14 mouse cellular contexts compared by ENCODE assay signal in the genomic region with DNA sequence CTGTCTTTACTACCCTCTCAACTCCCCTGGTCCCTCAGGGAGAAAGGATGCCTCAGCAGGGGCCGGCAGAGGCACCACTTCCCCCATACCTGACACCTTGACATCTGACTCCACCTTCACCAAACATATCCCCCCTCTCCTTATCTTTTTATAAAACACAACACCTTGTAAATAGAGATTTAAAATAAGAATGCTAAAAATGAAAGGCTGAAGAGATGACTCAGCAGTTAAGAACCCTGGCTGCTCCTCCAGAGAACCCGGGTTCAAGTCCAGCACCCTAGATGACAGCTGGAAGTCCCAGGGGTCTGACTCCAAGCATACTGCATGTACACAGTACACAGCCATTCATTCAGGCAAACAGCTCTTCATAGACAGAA. TPM values are rescaled to one million over a fixed set of nuclear protein-coding genes. Genes with fewer than 3 reads are reported as not detected.
A peak's percentile ranks its signal among the peaks of the same experiment; 100 is the strongest.
DNase-seq lines count a peak whose midpoint lies in the region; ATAC-seq and TF ChIP-seq lines count a peak whose summit lies in the region.
"Had no signal": no experiment of that assay in that cellular context is flagged by ENCODE, and none has a peak within 500 bp of the region (broad histone marks: within the 10 kb centered on the region; RNA-seq: fewer than 3 reads in every experiment).

No protein-coding gene starts in this region.

- no peak for ATAC-seq in heart, embryonic 16.5 days (replicated peaks; ENCODE audit: extremely low read depth, insufficient read depth, low FRiP score)
- no peak for ATAC-seq in neural tube, embryonic 12.5 days (ENCODE audit: low FRiP score, low read depth)
- no peak for ATAC-seq in limb, embryonic 11.5 days (ENCODE audit: insufficient number of reproducible peaks, low FRiP score, low TSS enrichment, low read depth)

- TF ChIP-seq CTCF in thymus, adult 2 months (IDR thresholded peaks at IDR 0.05; ENCODE audit: borderline replicate concordance, control insufficient read depth, extremely low read depth, insufficient read depth, low read length, poor library complexity): no peak

- no peak overlapping the region for H3K27ac ChIP-seq in heart, embryonic 16.5 days (ENCODE audit: low read length)
- no peak overlapping the region for H3K27ac ChIP-seq in neural tube, embryonic 12.5 days
- no peak overlapping the region for H3K27ac ChIP-seq in limb, embryonic 11.5 days (replicated peaks; ENCODE audit: low read depth, low read length)
- H3K27ac ChIP-seq in thymus, adult 2 months (ENCODE audit: control insufficient read depth, insufficient read depth, low read length): no peak overlapping the region
- H3K27ac ChIP-seq: hindbrain, embryonic 12.5 days had no signal

- H3K9ac ChIP-seq in heart, embryonic 16.5 days (ENCODE audit: low read length): 0 out of 2 replicates have a peak overlapping the region, but pooled peaks have one; percentile 36
- no peak overlapping the region for H3K9ac ChIP-seq in neural tube, embryonic 12.5 days
- H3K9ac ChIP-seq in limb, embryonic 11.5 days (ENCODE audit: low read length): no peak overlapping the region
- H3K9ac ChIP-seq: hindbrain, embryonic 12.5 days had no signal

- 50% methylated on average over 2 of the region's 2 CpGs for WGBS in heart, embryonic 16.5 days
- WGBS in neural tube, embryonic 12.5 days: 57% methylated on average over 2 of the region's 2 CpGs
- 53% methylated on average over 2 of the region's 2 CpGs for WGBS in limb, embryonic 11.5 days
- 45% methylated on average over 2 of the region's 2 CpGs for WGBS in thymus, adult 2 months

- no peaks in the 10 kb centered on the region for H3K27me3 ChIP-seq in heart, embryonic 16.5 days (ENCODE audit: control insufficient read depth, insufficient read depth, low read length)
- no peaks in the 10 kb centered on the region for H3K27me3 ChIP-seq in neural tube, embryonic 12.5 days (replicated peaks)
- no peaks in the 10 kb centered on the region for H3K27me3 ChIP-seq in limb, embryonic 11.5 days (ENCODE audit: control insufficient read depth, insufficient read depth, low read length)
- no peaks in the 10 kb centered on the region for H3K27me3 ChIP-seq in thymus, adult 2 months (ENCODE audit: control insufficient read depth, insufficient read depth, low read length)

- H3K4me3 ChIP-seq in heart, embryonic 16.5 days (ENCODE audit: low read length): no peak overlapping the region
- H3K4me3 ChIP-seq in neural tube, embryonic 12.5 days: no peak overlapping the region
- H3K4me3 ChIP-seq in limb, embryonic 11.5 days (ENCODE audit: low read depth, low read length): no peak overlapping the region
- H3K4me3 ChIP-seq in thymus, adult 2 months (ENCODE audit: control insufficient read depth, insufficient read depth, low read length): no peak overlapping the region
- H3K4me3 ChIP-seq: hindbrain, embryonic 12.5 days had no signal

- H3K4me1 ChIP-seq in heart, embryonic 16.5 days (ENCODE audit: control insufficient read depth, insufficient read depth, low read length): peaks cover 28% of the 10 kb centered on the region
- peaks cover 11% of the 10 kb centered on the region for H3K4me1 ChIP-seq in neural tube, embryonic 12.5 days
- peaks cover 9% of the 10 kb centered on the region for H3K4me1 ChIP-seq in limb, embryonic 11.5 days (ENCODE audit: control insufficient read depth, insufficient read depth, low read length)
- H3K4me1 ChIP-seq in thymus, adult 2 months (replicated peaks; ENCODE audit: control insufficient read depth, insufficient read depth, low read length): peaks cover 31% of the 10 kb centered on the region

- TF ChIP-seq POLR2A in thymus, adult 2 months (IDR thresholded peaks at IDR 0.05; ENCODE audit: control insufficient read depth, extremely low read depth, insufficient read depth, low read length, poor library complexity): no peak

- no peak for DNase-seq in heart, postnatal 4 days
- no peak for DNase-seq in neural tube, embryonic 10.5 days (ENCODE audit: extremely low spot score, low spot score)
- DNase-seq in limb, embryonic 11.5 days (ENCODE audit: low spot score): no peak
- no peak for DNase-seq in yolk sac, embryonic 10.5 days (ENCODE audit: low spot score)
- DNase-seq in gastrocnemius, postnatal 4 days (ENCODE audit: low spot score in 2 of 2): no peak
- no peak for DNase-seq in thymus, adult 2 months
- DNase-seq: cerebellum, postnatal 36 days; kidney, postnatal 14 days had no signal

- peak overlapping the region; percentile 33; the same call in 1 of the 2 replicates for H3K4me2 ChIP-seq in heart, embryonic 16.5 days (ENCODE audit: low read depth, low read length)
- 0 out of 2 replicates have a peak overlapping the region, but pooled peaks have one; percentile 5 for H3K4me2 ChIP-seq in neural tube, embryonic 12.5 days (replicated peaks)
- peak overlapping the region; percentile 2; the same call in 1 of the 2 replicates for H3K4me2 ChIP-seq in limb, embryonic 11.5 days (ENCODE audit: low read depth, severe bottlenecking)
- H3K4me2 ChIP-seq: hindbrain, embryonic 12.5 days had no signal

- no peaks in the 10 kb centered on the region for H3K9me3 ChIP-seq in heart, embryonic 16.5 days (replicated peaks; ENCODE audit: control insufficient read depth, low read length)
- H3K9me3 ChIP-seq in neural tube, embryonic 12.5 days: no peaks in the 10 kb centered on the region
- no peaks in the 10 kb centered on the region for H3K9me3 ChIP-seq in limb, embryonic 11.5 days (ENCODE audit: control insufficient read depth, low read length)
- H3K9me3 ChIP-seq: hindbrain, embryonic 12.5 days had no signal

- peaks cover 7% of the 10 kb centered on the region; the same call in 1 of the 2 replicates for H3K36me3 ChIP-seq in heart, embryonic 16.5 days (ENCODE audit: control insufficient read depth, insufficient read depth)
- peaks cover 7% of the 10 kb centered on the region for H3K36me3 ChIP-seq in neural tube, embryonic 12.5 days
- peaks cover 3% of the 10 kb centered on the region; the same call in 1 of the 2 replicates for H3K36me3 ChIP-seq in limb, embryonic 11.5 days (ENCODE audit: control insufficient read depth, insufficient read depth, low read length)
- H3K36me3 ChIP-seq in thymus, adult 2 months (ENCODE audit: control insufficient read depth, insufficient read depth, low read length): peaks cover 7% of the 10 kb centered on the region

RNA-seq across cellular contexts. Expression of a gene that starts 3.4 kb away (rescaled TPM):
- polyA plus RNA-seq in heart, embryonic 16.5 days (2015; fragmentation: Nextera tagmentation; extraction: Ambion mirVana): 622 and 694 TPM in 2 replicates
- total RNA-seq in heart, postnatal 4 days (2021): 100 to 1,000 TPM; 275 to 295 TPM
- polyA plus RNA-seq in neural tube, embryonic 12.5 days (2016; fragmentation: Nextera tagmentation; extraction: Ambion mirVana): 1,156 and 1,160 TPM in 2 replicates
- polyA plus RNA-seq in limb, embryonic 11.5 days (2014; fragmentation: Nextera tagmentation; extraction: Ambion mirVana): 1,253 and 1,280 TPM in 2 replicates
- 100 to 1,000 TPM; 127 to 147 TPM for total RNA-seq in gastrocnemius, postnatal 4 days (2021)
- polyA plus RNA-seq in thymus, adult 2 months (2012; rRNA removed): 168 and 181 TPM in 2 replicates

RNA-seq across cellular contexts. Expression of a gene that starts 16.7 kb away (rescaled TPM):
- polyA plus RNA-seq in heart, embryonic 16.5 days (2015; fragmentation: Nextera tagmentation; extraction: Ambion mirVana): not detected in 2 replicates
- not detected for total RNA-seq in heart, postnatal 4 days (2021)
- polyA plus RNA-seq in neural tube, embryonic 12.5 days (2016; fragmentation: Nextera tagmentation; extraction: Ambion mirVana): not detected in 2 replicates
- polyA plus RNA-seq in limb, embryonic 11.5 days (2014; fragmentation: Nextera tagmentation; extraction: Ambion mirVana): 0.20 and 0.27 TPM in 2 replicates
- total RNA-seq in gastrocnemius, postnatal 4 days (2021): not detected
- polyA plus RNA-seq in thymus, adult 2 months (2012; rRNA removed): 0.16 TPM in 1 of 2 replicates, not detected in the other
- total RNA-seq: left cerebral cortex, adult 18-20 months had no signal
- polyA plus RNA-seq: hindbrain, embryonic 12.5 days; lung, embryonic 16.5 days; urinary bladder, adult 2 months had no signal

RNA-seq across cellular contexts. Expression of a gene that starts 38.6 kb away (rescaled TPM):
- polyA plus RNA-seq in heart, embryonic 16.5 days (2015; fragmentation: Nextera tagmentation; extraction: Ambion mirVana): 15.8 and 18.0 TPM in 2 replicates
- 10 to 100 TPM; 33.7 to 35.2 TPM for total RNA-seq in heart, postnatal 4 days (2021)
- polyA plus RNA-seq in neural tube, embryonic 12.5 days (2016; fragmentation: Nextera tagmentation; extraction: Ambion mirVana): 28.1 and 30.5 TPM in 2 replicates
- polyA plus RNA-seq in limb, embryonic 11.5 days (2014; fragmentation: Nextera tagmentation; extraction: Ambion mirVana): 21.6 and 23.2 TPM in 2 replicates
- total RNA-seq in gastrocnemius, postnatal 4 days (2021): 10 to 100 TPM; 24.6 to 34.2 TPM
- polyA plus RNA-seq in thymus, adult 2 months (2012; rRNA removed): 29.9 and 31.7 TPM in 2 replicates
